Mouse (Mus musculus) embryonic facial prominence, embryonic 11.5 days (tissue): ENCODE results near the gene Ahrr. TPM values are rescaled to one million over a fixed set of nuclear protein-coding genes. Genes with fewer than 3 reads are reported as not detected.
A peak's percentile ranks its signal among the peaks of the same experiment; 100 is the strongest.

Experiments
- ATAC-seq: fragments of 200-750 bp; cut with Nextera tagmentation; replicated peaks from 2 replicates; pipeline ENCODE4 v1.8.0; 2017; ENCODE audit warnings: low read depth; ENCODE audit not compliant: insufficient number of reproducible peaks, low FRiP score, low TSS enrichment
- DNase-seq: peaks from one replicate; pipeline ENCODE4 v3.0.0-alpha.2; 2015; ENCODE audit warnings: low spot score
- H3K27ac ChIP-seq: fragments of 300-500 bp; sonication (generic); replicated peaks from 2 replicates; pipeline ENCODE4 v1.5.1; 2014; ENCODE audit warnings: mild to moderate bottlenecking, low read depth, low read length, control low read depth
- H3K27me3 ChIP-seq: fragments of 300-500 bp; sonication (generic); 2 replicates; pipeline ENCODE4 v1.6.1; 2014; ENCODE audit warnings: mild to moderate bottlenecking, low read length, moderate library complexity, mixed read lengths; ENCODE audit not compliant: control insufficient read depth, insufficient read depth
- H3K36me3 ChIP-seq: fragments of 300-500 bp; sonication (generic); replicated peaks from 2 replicates; pipeline ENCODE4 v1.6.1; 2014; ENCODE audit warnings: low read depth, mild to moderate bottlenecking, low read length, moderate library complexity, mixed read lengths; ENCODE audit not compliant: control insufficient read depth, insufficient read depth
- H3K4me1 ChIP-seq: fragments of 300-500 bp; sonication (generic); 2 replicates; pipeline ENCODE4 v1.6.1; 2014; ENCODE audit warnings: low read length, mixed read lengths; ENCODE audit not compliant: control insufficient read depth, insufficient read depth
- H3K4me2 ChIP-seq: fragments of 300-500 bp; sonication (generic); 2 replicates; pipeline ENCODE4 v1.6.1; 2014; ENCODE audit warnings: low read depth, mild to moderate bottlenecking, control low read depth, low read length, moderate library complexity
- H3K4me3 ChIP-seq: fragments of 300-500 bp; sonication (generic); 2 replicates; pipeline ENCODE4 v1.5.1; 2014; ENCODE audit warnings: low read depth, low read length, control low read depth
- H3K9ac ChIP-seq: fragments of 300-500 bp; sonication (generic); replicated peaks from 2 replicates; pipeline ENCODE4 v1.6.1; 2014; ENCODE audit warnings: mild to moderate bottlenecking, control low read depth, low read length
- H3K9me3 ChIP-seq: fragments of 300-500 bp; sonication (generic); replicated peaks from 2 replicates; pipeline ENCODE4 v1.6.1; 2016; ENCODE audit warnings: mild to moderate bottlenecking, low read length, inconsistent platforms, mixed read lengths; ENCODE audit not compliant: control insufficient read depth
- WGBS: fragments of 180-500 bp; shearing (Covaris S2); extraction: QIAGEN DNeasy Blood & Tissue Kit; methylation state at CpG from one replicate; pipeline ENCODE4 v1.1.7; 2014; 5-methylcytosine and 5-hydroxymethylcytosine counted together
- polyA plus RNA-seq: library from polyadenylated mRNA; unstranded; fragments of >200 nt; fragmentation: Nextera tagmentation; extraction: Ambion mirVana; gene quantifications from 2 replicates; pipeline ENCODE4 v1.2.1, GENCODE M21; 2014

Ahrr gene
- polyA plus RNA-seq, 1 experiment from 2014 or later: 0.95 TPM

- DNase-seq (peak; percentile 76), ATAC-seq (peak; percentile 86)
- Histone ChIP-seq H3K4me3 (peak overlapping the region; percentile 40), H3K9ac (peak overlapping the region; percentile 74), H3K4me2 (peak overlapping the region; percentile 90), H3K36me3 (no peaks in the 10 kb centered on the region), H3K27ac (no peak overlapping the region), H3K27me3 (no peaks in the 10 kb centered on the region), H3K4me1 (no peaks in the 10 kb centered on the region), H3K9me3 (no peaks in the 10 kb centered on the region)
- WGBS: 6% methylated on average over 10 of the region's 10 CpGs
Observed at GRCm38 (mm10) chr13:74260231-74260992, 31.7 kb downstream of the Ahrr start.

GRCm38 (mm10) chr13:74259460-74260230 is 32.5 kb downstream of the Ahrr start:
- DNase-seq: peak; percentile 58
- Histone ChIP-seq H3K4me1 (no peaks in the 10 kb centered on the region), H3K9me3 (no peaks in the 10 kb centered on the region), H3K27ac (no peak overlapping the region), H3K4me3 (peak overlapping the region; percentile 40), H3K36me3 (no peaks in the 10 kb centered on the region), H3K4me2 (peak overlapping the region; percentile 90), H3K27me3 (no peaks in the 10 kb centered on the region), H3K9ac (peak overlapping the region; percentile 74)
- 3% methylated on average over 35 of the region's 35 CpGs for WGBS
- ATAC-seq: peak; percentile 83

- Histone ChIP-seq H3K27ac (no peak overlapping the region), H3K4me1 (no peaks in the 10 kb centered on the region), H3K9me3 (no peaks in the 10 kb centered on the region), H3K27me3 (no peaks in the 10 kb centered on the region), H3K36me3 (no peaks in the 10 kb centered on the region), H3K4me3 (no peak overlapping the region), H3K9ac (no peak overlapping the region), H3K4me2 (no peak overlapping the region)
- DNase-seq: no peak
- ATAC-seq: no peak
Observed at GRCm38 (mm10) chr13:74246494-74246893, 45.6 kb downstream of the Ahrr start.

- H3K4me2 ChIP-seq: no peak overlapping the region
- H3K36me3 ChIP-seq: no peaks in the 10 kb centered on the region
- H3K27me3 ChIP-seq: no peaks in the 10 kb centered on the region
- 63% methylated on average over 4 of the region's 4 CpGs for WGBS
- H3K4me1 ChIP-seq: no peaks in the 10 kb centered on the region
- H3K9me3 ChIP-seq: no peaks in the 10 kb centered on the region
- H3K27ac ChIP-seq: no peak overlapping the region
- ATAC-seq (peak; percentile 67; the same call in 1 of the 2 replicates), DNase-seq (no peak)
- no peak overlapping the region for H3K9ac ChIP-seq
- no peak overlapping the region for H3K4me3 ChIP-seq
Observed at GRCm38 (mm10) chr13:74245899-74246231, 46.3 kb downstream of the Ahrr start.

GRCm38 (mm10) chr13:74245214-74245898 is 46.8 kb downstream of the Ahrr start:
- Histone ChIP-seq H3K36me3 (no peaks in the 10 kb centered on the region), H3K27ac (no peak overlapping the region), H3K4me2 (no peak overlapping the region), H3K4me1 (no peaks in the 10 kb centered on the region), H3K4me3 (no peak overlapping the region), H3K9ac (0 out of 2 replicates have a peak overlapping the region, but pooled peaks have one; percentile 18), H3K27me3 (no peaks in the 10 kb centered on the region), H3K9me3 (no peaks in the 10 kb centered on the region)
- WGBS: 31% methylated on average over 17 of the region's 17 CpGs
- ATAC-seq (peak; percentile 90), DNase-seq (peak; percentile 82)

GRCm38 (mm10) chr13:74237574-74237973 is 54.6 kb downstream of the Ahrr start:
- no peak overlapping the region for H3K4me3 ChIP-seq
- no peak overlapping the region for H3K4me2 ChIP-seq
- H3K27ac ChIP-seq: no peak overlapping the region
- H3K4me1 ChIP-seq: no peaks in the 10 kb centered on the region
- 72% methylated on average over 7 of the region's 7 CpGs for WGBS
- H3K9me3 ChIP-seq: no peaks in the 10 kb centered on the region
- no peaks in the 10 kb centered on the region for H3K27me3 ChIP-seq
- no peaks in the 10 kb centered on the region for H3K36me3 ChIP-seq
- no peak for DNase-seq
- no peak for ATAC-seq
- no peak overlapping the region for H3K9ac ChIP-seq

- no peak overlapping the region for H3K4me2 ChIP-seq
- ATAC-seq (no peak), DNase-seq (no peak)
- no peak overlapping the region for H3K4me3 ChIP-seq
- no peak overlapping the region for H3K9ac ChIP-seq
- 31% methylated on average over 1 of the region's 1 CpGs for WGBS
- H3K27ac ChIP-seq: no peak overlapping the region
- no peaks in the 10 kb centered on the region for H3K4me1 ChIP-seq
- H3K36me3 ChIP-seq: no peaks in the 10 kb centered on the region
- H3K9me3 ChIP-seq: no peaks in the 10 kb centered on the region
- no peaks in the 10 kb centered on the region for H3K27me3 ChIP-seq
Observed at GRCm38 (mm10) chr13:74220659-74221058, 71.5 kb downstream of the Ahrr start.

GRCm38 (mm10) chr13:74218441-74218840 is 73.7 kb downstream of the Ahrr start:
- Histone ChIP-seq H3K4me2 (no peak overlapping the region), H3K4me1 (no peaks in the 10 kb centered on the region), H3K36me3 (no peaks in the 10 kb centered on the region), H3K27me3 (no peaks in the 10 kb centered on the region), H3K27ac (no peak overlapping the region), H3K9ac (no peak overlapping the region), H3K9me3 (no peaks in the 10 kb centered on the region), H3K4me3 (no peak overlapping the region)
- DNase-seq: no peak
- ATAC-seq: no peak
- WGBS: 69% methylated on average over 3 of the region's 3 CpGs
